Mouse (Mus musculus) gonadal fat pad, adult 2 months (tissue): ENCODE measurements around the gene Cox4i2. TPM values are rescaled to one million over a fixed set of nuclear protein-coding genes. Genes with fewer than 3 reads are reported as not detected.
A peak's percentile ranks its signal among the peaks of the same experiment; 100 is the strongest.

Experiments used
- DNase-seq: peaks from one replicate; pipeline ENCODE4 v3.0.0-alpha.2; 2012; ENCODE audit warnings: low read depth
- polyA plus RNA-seq: library from polyadenylated mRNA; depleted of rRNA; stranded (reverse); fragments of >200 nt; gene quantifications from 2 replicates; pipeline ENCODE4 v1.2.3, GENCODE M21; 2012

Gene Cox4i2
- polyA plus RNA-seq, 1 experiment: 6.0 TPM

DNA sequence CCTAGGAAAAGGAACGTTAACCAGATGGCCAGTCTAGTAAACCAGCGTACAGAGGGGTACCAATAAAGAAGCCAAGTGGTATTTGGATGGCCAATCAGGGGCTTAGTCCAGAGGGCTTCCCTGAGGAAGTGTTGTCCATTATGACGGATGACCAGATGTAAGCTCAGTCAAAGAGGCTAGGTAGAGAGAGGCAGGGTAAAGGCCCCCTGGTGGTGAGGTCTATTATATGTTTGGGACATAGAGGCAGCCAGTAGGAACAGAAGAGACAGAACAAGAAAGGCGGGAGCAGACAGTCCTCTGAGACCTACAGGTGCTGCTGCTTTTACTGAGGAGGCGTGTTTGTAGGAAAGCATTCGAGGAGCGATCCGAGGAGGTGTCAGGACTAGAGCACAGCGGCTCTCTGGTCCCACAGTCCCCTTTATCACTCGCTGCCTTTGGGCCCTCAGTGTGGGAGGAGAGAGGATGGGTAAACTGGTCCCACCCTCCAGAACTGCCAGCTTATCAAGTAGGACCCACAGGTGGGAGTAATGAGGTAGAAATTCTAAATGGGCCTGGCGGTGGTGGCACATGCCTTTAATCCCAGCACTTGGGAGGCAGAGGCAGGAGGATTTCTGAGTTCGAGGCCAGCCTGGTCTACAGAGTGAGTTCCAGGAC is 13.8 kb downstream of the Cox4i2 start:
- no peak for DNase-seq

DNA sequence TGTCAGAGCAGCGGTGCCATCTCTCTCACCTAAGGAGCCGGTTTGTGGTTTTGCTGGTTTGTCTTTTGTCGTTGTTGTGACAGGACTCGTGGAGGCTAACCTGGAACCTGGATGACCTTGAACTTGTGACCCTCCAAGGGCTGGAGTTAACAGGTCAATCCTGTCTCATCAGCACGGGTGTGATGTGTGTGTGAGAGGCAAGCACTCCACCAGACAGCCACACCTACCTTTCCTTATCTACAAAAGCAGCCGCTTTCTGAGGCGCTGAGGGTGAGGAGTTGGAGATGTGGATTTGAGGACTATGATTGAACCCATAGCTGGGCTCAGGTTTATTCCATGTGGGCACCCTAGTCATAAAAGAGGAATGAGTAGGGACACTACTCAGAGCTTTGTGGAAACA is 15.7 kb downstream of the Cox4i2 start:
- no peak for DNase-seq

DNA sequence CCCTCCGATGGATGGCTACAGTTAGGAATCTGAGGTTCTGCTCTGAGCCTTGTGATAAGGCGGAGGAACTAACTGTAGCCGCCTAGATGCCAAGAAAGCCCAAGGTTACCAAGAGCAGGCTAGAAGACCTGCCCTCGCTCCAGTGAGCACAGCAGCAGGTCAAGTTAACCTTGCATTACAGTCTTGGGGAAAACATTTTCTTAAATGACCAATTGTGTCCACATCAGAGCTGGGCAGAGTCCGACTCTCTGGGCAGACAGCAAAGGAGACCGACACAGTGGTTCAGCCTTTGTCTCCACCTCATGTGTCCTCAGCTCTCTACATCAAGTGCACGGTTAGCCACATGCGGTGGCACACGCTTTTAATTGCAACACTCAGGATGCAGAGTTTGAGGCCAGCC is 17.6 kb downstream of the Cox4i2 start:
- DNase-seq: no peak

DNA sequence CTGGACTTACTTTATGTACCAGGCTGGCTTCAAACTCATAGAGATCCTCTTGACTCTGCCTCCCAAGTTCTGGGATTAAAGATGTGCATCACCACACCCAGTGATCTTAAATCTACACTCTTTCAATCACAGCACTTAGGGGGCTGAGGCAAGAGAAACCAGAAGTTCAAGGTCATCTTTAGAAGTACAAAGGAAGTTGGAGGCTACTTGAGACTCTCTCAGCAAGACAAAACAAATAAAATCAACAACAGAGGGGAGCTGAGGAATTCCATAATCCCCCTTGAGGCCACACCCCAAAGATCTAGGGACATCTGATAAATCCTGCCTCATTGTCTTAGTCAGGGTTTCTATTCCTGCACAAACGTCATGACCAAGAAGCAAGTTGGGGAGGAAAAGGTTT is 18.3 kb downstream of the Cox4i2 start:
- DNase-seq: no peak

DNA sequence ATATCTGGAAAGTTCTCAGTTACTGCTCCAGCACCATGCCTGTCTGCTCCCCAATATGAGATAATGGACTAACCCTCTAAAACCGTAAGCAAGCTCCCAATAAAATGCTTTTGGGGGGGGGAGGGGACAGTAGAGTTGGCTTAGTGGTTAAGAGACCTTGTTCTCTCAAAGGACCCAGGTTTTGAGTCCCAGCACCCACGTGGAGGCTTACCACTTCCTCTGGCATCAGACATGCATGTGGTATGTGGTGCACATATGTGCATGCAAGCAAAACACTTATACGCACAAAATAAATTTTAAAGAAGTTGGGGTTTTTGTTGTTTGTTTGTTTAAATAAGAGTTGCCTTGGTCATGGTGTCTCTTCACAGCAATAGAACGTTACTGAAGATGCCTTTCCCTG is 21.4 kb downstream of the Cox4i2 start:
- DNase-seq: no peak

DNA sequence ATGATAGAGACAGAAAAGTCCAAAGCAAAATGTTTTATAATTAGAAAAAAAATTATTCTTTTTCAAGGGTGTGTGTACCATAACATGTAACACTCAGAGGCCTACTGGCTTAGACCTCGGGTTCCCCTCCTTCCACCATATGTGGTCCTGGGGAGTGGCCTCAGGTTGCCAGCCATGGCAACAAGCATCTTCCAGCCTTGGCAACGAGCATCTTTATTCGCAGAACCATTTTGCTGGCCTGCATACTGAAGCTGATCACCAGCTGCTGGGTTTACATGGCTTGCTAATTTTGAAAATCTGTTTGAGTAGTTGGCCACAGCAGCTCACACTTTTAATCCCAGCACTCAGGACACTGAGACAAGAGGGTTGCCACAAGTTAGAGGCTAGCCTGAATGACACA is 22.0 kb downstream of the Cox4i2 start:
- DNase-seq: no peak

DNA sequence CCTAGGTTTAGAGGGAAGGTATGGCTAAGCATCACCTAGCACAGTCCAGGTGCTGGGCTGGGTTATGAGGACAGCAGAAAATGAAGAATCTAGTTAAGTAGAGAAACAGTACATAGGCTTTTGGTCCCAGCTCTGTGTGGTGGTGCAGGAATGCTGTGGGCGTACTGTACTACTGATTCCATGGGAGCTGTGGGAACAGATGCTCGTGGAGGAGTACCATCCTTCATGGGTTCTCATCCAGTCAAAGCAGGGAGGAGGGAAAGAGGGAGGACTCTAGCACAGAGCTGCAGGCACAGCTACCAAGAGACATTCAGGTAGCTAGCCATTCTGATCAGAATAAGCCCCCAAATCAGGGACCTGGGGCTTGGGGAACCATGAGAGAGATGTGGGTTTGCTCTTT is 22.5 kb downstream of the Cox4i2 start:
- DNase-seq: no peak

DNA sequence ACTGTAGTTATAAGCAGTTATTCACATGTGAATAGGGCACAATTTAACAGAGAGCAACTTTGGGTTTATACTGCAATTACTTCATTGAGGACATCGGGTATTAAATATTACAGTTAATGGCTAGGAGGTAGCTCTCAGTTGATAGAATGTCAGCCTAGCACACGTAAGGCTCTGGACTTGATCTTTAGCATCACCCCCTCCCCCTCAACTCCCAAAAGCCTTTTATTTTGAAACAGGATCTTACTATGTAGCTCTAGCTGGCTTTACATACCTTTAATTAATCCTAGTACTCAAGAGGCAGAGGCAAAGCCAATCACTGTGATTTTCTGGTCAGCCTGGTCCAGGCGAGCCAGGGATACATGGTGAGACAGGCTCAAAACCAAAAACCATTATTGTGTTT is 23.1 kb downstream of the Cox4i2 start:
- no peak for DNase-seq

DNA sequence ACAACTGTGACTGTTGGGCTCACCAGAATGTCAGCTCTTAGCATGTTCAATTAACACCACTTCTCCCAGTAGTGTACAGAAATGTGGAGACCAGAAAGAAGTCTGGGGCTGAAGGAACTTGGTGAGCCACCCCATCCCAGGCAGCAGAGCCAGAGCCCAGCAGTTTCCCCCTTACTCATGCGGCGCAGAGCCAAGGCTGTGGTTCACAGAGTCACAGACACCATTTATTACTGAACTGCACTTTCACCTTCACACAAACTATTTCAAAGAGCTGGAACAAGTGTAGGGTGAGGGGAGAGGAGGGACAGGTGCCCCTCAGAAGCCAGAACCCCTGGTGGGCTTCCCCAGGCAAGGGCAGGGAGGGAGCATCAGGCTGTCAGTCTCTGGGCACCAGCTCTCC is 26.5 kb downstream of the Cox4i2 start:
- DNase-seq: no peak

DNA sequence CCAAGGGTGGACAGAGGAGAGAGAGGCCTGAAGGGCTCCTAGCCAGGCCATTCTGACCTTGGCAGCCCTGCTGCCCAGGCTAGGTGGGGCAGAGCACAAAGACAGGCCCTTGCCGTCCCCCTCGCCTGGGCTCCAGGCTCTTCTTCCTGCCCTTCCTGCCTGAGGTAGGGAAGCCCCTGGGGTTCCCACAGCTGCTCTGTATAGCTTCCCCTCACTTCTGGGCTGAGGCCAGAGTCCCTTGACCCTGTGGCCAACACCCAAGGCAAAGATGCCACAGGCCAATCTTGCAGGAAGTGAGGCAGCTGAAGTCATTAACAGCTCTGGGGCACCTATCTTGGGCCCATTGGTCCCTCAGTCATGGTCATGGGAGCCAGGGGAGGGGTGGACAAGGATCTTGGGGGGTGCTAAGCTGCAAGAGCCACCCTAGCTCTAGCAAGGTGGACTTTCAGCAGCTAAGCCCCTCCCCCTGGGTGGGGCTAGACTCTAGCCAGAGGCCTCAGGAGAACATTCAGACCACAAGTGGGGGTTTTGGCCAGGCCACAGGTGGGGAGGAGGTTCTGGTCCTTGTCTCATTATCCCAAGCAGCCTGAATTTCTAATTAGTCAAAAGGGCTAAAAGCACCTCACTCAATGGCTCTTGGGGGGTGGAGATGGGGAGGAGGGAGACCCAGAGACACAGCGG is 27.2 kb downstream of the Cox4i2 start:
- no peak for DNase-seq

DNA sequence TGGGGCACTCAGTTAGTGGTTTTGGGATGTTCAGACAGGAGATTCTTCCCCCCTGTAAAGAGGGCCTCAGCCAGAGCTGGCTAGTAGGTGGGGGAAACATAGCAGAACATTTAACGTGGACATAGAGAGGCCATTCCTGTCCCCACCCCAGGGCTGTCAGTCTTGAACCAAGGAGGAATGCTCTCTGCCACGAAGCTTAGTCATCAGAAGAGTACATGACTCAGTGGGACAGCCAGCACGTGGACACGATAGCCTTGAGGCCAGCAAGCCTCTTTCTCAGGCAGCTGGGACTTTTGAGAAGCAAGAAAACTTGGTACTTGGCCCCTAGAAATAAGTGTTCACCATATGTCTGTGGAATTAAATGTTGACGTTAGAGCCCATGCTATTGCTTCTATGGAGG is 28.7 kb downstream of the Cox4i2 start:
- no peak for DNase-seq

DNA sequence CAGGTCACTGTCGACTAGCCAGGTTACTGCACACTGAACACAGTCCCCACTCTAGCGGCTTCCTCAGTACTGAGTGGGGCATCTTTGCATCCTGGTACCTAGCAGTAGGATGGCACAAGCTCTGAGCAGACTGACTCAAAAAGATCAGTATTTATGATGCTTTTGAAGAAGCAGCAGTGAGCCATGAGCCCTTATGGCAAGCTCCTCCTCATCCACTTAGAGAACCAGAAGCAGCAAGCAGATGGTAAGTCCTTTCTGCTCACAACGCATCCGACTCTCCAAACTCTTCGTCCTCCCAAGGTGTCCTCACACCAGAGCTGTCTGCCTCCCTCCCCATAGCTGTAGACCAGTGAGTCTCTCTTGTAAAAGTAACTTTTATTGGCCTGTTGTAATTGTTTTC is 29.3 kb downstream of the Cox4i2 start:
- no peak for DNase-seq

DNA sequence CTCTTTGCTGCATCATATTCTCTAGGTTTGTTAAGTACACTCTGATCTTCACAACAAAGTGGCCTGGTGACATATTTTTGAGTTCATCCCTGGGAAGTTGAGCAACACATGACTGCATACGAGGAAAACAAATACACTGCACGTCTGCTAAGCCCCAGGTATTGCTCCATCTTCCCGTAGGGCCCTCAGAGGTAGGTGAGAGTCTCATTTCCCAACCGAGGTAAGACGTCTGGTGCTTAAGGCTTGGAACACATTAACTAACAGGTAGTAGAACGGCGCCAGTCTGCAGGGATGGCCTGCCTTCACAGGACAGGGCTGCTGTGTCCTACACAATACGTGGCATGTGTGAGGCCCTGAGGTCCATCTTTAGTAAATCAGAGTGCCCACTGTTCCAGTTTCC is 30.7 kb downstream of the Cox4i2 start:
- DNase-seq: peak; percentile 99

DNA sequence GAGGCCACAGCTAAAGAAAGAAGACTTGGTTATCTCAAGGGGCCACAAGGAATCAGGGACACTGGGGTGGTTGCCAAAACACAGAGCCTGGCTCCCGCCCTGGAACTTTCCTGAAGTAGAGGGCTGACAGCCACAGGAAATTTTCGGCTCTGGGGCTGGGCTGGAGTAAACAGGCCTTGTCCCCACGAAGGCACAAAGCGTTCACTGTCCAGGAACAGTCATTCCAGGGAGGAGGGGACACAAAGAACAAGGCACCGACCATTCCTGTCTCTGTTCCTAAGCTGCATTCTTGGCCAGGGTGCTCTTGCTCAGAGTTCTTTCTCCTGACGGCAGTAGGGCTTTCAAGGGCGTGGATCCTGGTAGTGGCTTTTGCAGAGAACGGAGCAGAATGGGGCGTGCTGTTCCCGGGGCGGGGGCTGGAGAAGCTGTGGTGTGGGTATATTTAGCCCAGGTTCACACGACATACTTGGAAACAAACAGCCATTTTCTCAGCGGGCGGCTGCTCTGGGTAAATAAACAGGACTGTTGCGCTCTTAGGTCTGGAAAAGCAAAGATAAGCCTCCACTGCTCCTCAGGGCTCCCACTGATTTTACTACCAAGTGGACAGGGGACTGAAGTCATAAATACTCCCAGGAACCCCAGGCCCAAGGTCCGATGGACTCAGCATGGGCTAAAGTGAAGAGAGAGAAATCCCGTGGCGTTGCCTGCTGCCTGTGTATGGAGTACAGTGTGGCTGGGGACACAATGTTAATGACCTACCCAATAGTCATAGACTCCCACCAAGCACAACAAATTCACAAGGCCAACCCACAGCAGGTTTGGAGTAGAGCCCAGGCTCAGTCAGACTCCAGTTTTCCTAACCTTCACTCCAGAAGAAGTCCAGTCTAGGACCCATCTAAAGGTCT is 31.7 kb downstream of the Cox4i2 start:
- no peak for DNase-seq

DNA sequence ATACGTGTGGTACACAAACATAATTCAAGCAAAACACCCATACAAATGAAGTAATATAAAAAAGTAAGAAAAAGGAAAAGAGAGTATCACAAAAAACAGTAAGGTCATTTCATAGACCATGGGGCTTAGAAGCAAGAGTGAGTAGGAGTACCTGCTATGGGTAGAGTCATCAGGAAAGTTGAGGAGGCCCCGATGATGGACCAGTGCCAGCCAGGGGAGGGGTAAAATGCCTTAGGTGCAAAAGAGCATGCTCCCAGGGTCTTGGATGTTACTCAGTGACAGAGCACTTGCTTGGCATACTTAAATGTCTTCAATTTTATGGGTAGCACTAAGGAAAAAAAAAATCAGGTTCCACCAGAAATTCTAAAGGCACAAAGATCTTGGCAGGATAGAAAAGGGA is 33.2 kb downstream of the Cox4i2 start:
- DNase-seq: no peak

DNA sequence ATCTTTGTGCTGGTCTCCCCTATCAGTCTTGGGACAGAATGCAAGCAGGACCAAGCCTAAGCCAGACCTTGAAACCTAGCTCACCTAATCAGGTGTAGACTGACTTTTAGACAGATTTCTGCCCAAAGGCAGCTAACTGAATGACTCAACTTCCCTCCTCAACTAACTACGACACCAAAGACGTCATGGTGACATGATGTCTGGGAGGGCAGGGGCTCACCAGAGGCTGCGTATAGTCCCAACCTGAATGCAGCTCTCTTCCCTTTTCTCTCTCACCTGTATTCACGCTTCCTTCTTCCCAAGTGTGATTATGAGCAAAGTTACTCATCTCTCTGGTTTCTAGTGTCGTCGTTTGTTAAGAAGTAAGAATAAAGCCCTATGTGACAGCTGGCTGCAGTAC is 33.6 kb downstream of the Cox4i2 start:
- DNase-seq: no peak

DNA sequence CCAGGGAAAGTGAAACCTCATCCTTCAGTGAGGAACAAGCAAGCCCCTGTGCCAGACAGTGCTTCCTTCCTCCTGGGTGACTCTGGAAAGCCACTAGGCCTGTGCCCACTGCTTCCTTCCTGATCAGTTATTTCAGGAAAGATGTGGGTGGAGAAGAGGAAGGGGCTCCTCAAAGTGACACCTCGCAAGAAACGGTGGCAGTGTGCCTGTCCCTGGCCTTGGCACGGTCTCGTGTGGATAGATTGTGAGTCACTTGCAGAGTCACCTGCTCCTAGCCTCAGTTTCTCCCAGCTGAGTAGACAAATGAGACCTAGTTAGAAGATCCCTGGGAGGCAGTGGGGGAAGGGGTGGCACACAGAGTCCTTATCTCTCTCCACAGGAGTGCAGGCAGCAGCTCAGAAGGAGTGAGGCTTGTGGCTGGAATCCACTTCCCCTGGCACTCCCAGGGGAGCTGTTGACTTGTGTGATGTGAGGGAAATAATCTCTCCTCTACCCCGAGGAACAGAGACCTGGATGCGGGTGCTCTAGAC is 35.0 kb downstream of the Cox4i2 start:
- DNase-seq: no peak

DNA sequence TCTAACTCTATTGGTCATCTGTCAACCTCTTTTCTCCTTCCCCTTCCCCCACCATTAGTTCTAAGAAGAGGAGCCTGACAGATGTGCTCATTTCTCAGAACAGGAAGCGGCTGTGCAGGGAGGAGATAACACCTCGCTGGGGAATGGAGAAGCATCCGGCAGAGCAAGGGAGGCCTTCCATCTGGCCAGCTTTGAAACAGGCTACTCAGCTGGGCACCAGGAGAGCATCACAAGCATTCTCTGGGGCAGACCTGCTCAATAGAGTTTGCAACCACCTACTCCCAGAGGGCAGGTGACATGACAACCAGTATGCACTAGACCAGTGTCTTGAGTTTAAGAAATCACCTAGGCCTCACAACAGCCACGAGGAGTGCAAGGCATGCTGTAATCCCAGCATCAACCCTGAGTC is 35.6 kb downstream of the Cox4i2 start:
- DNase-seq: no peak

DNA sequence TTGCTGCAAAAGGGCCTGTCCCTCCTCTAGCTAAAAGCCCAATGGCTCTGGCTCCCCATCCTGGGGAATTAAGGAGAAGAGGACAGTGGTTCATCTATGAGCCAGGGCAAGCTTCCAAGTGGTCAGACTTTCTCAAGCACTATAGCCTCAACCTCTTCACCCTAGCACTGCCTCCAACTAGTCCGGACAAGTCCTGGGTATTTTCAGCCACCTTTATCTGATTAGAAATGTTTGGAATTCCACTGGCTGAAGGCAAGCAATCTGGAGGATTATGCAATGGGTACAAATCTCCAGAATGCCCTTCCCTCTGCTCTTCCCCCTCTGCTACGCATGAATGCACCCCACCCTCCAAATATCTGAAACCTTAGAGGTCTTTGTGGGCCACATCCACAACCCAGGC is 38.5 kb downstream of the Cox4i2 start:
- DNase-seq: no peak

DNA sequence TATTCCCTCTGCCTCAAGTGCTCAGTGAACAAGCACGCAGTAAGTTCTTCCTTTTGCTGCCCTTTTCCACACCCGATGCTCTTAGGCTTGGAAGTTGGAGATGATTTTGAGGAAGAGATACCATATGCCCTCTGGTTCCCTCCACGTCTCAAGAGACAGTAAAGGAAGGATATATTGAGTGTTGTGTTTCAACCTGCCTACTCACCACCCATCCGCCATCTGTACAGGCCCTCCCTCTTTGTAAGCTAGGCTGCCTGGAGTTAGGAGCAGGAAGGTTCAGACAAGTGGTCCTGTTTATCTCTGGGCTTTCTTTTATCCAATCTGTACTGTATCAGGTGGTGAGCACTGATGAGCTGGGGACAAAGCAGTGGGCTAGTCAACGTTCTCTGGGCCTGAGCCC is 39.4 kb downstream of the Cox4i2 start:
- no peak for DNase-seq

DNA sequence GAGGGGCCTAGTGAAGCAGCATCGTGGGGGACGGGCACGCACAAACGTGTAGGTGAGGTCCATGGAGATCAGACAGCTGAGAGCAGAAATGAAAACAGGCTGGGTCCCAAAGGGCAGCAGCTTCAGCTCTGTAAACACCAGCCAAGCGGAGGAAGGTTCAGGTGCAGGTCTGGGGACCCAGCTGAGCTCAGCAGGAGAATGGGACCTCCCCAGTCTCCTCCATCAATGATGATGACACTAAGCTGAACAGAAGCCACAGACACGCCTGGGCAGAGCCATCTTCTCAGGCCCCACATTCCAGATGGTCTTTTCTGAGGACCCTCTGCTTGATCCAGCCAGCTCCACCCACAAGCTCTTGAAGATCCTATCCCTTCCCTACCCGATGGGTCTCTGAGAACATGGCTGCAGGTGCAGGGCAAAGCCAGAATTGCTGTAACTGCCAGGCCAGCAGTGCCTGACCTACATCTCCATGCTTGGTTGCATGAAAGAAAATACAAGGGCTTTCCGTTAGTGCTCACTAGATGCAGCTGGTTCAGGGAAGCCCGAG is 40.4 kb downstream of the Cox4i2 start:
- no peak for DNase-seq

DNA sequence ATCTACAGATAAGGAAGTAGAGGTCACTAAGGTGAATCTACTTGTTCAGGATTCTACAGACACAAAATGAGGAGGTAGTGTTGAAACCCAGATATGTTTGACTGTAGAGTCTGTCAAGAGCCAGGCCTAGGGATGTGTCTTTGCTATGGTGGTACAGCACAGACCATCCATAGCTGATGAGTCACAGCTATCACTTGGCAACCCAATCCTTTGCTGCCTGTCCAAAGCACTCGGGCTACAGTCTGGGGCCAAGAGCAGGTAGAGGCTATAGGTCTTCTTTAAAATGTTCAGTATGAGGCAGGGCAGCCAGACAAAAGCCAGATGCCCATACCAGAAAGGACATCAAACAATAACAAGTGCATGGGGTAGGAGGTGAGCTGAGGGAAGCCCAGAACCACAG is 43.6 kb downstream of the Cox4i2 start:
- no peak for DNase-seq
